Mouse (Mus musculus) hindbrain, embryonic 15.5 days (tissue): ENCODE measurements at regions not wholly inside any gene's neighbourhood (a gene's known extent, or its start where the extent isn't known, plus 50 kb on each side); places are given as distances from the start of the nearest gene placed in this dataset.

Experiments
- ATAC-seq: fragments of 200-750 bp; cut with Nextera tagmentation; 2 replicates; pipeline ENCODE4 v1.8.0; 2017; ENCODE audit warnings: low read depth, moderate number of reproducible peaks, moderate TSS enrichment; ENCODE audit not compliant: low FRiP score
- H3K27ac ChIP-seq: fragments of 300-500 bp; sonication (generic); replicated peaks from 2 replicates; pipeline ENCODE4 v1.5.1; 2015; ENCODE audit warnings: mild to moderate bottlenecking, inconsistent platforms
- H3K27me3 ChIP-seq: fragments of 300-500 bp; sonication (generic); 2 replicates; pipeline ENCODE4 v1.6.1; 2015; ENCODE audit warnings: control low read depth, inconsistent platforms
- H3K36me3 ChIP-seq: fragments of 300-500 bp; sonication (generic); 2 replicates; pipeline ENCODE4 v1.6.1; 2015; ENCODE audit warnings: control low read depth, inconsistent platforms
- H3K4me1 ChIP-seq: fragments of 300-500 bp; sonication (generic); replicated peaks from 2 replicates; pipeline ENCODE4 v1.6.1; 2015; ENCODE audit warnings: control low read depth, inconsistent platforms
- H3K4me2 ChIP-seq: fragments of 300-500 bp; sonication (generic); 2 replicates; pipeline ENCODE4 v1.6.1; 2015; ENCODE audit warnings: moderate library complexity, mild to moderate bottlenecking, inconsistent platforms
- H3K4me3 ChIP-seq: fragments of 300-500 bp; sonication (generic); 2 replicates; pipeline ENCODE4 v1.5.1; 2015; ENCODE audit warnings: mild to moderate bottlenecking, inconsistent platforms
- H3K9ac ChIP-seq: fragments of 300-500 bp; sonication (generic); 2 replicates; pipeline ENCODE4 v1.6.1; 2015; ENCODE audit warnings: inconsistent platforms
- H3K9me3 ChIP-seq: fragments of 300-500 bp; sonication (generic); 2 replicates; pipeline ENCODE4 v1.6.1; 2016; ENCODE audit warnings: control low read depth, inconsistent platforms
- WGBS: fragments of 180-500 bp; shearing (Covaris S2); methylation state at CpG from one replicate; pipeline ENCODE4 v1.1.7; 2015; 5-methylcytosine and 5-hydroxymethylcytosine counted together

- Histone ChIP-seq H3K9ac (no peak overlapping the region), H3K27ac (no peak overlapping the region), H3K4me2 (no peak overlapping the region), H3K4me3 (no peak overlapping the region), H3K27me3 (no peaks in the 10 kb centered on the region), H3K36me3 (no peaks in the 10 kb centered on the region), H3K4me1 (no peaks in the 10 kb centered on the region), H3K9me3 (no peaks in the 10 kb centered on the region)
- WGBS = 88% methylated on average over 5 of the region's 5 CpGs
- no peak for ATAC-seq
Observed at GRCm38 (mm10) chr1:69746575-69747290, 59.7 kb upstream of the Ikzf2 start.

GRCm38 (mm10) chr1:69752724-69753123 lies 65.7 kb upstream of the Ikzf2 start:
- H3K36me3 ChIP-seq = no peaks in the 10 kb centered on the region
- no peaks in the 10 kb centered on the region for H3K27me3 ChIP-seq
- 92% methylated on average over 1 of the region's 1 CpGs for WGBS
- no peak overlapping the region for H3K4me2 ChIP-seq
- no peak overlapping the region for H3K27ac ChIP-seq
- H3K9me3 ChIP-seq = no peaks in the 10 kb centered on the region
- H3K4me3 ChIP-seq = no peak overlapping the region
- ATAC-seq = no peak
- H3K4me1 ChIP-seq = no peaks in the 10 kb centered on the region
- no peak overlapping the region for H3K9ac ChIP-seq

- no peak overlapping the region for H3K27ac ChIP-seq
- no peak overlapping the region for H3K4me3 ChIP-seq
- H3K9me3 ChIP-seq = no peaks in the 10 kb centered on the region
- WGBS = 97% methylated on average over 1 of the region's 1 CpGs
- no peaks in the 10 kb centered on the region for H3K36me3 ChIP-seq
- no peaks in the 10 kb centered on the region for H3K27me3 ChIP-seq
- H3K9ac ChIP-seq = no peak overlapping the region
- no peak overlapping the region for H3K4me2 ChIP-seq
- no peak for ATAC-seq
- no peaks in the 10 kb centered on the region for H3K4me1 ChIP-seq
Observed at GRCm38 (mm10) chr1:69757702-69758101, 69.1 kb upstream of the Spag16 start.

GRCm38 (mm10) chr1:69759544-69759943 lies 67.2 kb upstream of the Spag16 start:
- no peaks in the 10 kb centered on the region for H3K4me1 ChIP-seq
- 66% methylated on average over 13 of the region's 13 CpGs for WGBS
- ATAC-seq = no peak

GRCm38 (mm10) chr1:69768714-69769113 lies 58.1 kb upstream of the Spag16 start:
- H3K27ac ChIP-seq = no peak overlapping the region
- no peaks in the 10 kb centered on the region for H3K36me3 ChIP-seq
- no peaks in the 10 kb centered on the region for H3K9me3 ChIP-seq
- H3K4me1 ChIP-seq = peaks cover 6% of the 10 kb centered on the region
- H3K9ac ChIP-seq = no peak overlapping the region
- H3K4me3 ChIP-seq = no peak overlapping the region
- H3K4me2 ChIP-seq = 0 out of 2 replicates have a peak overlapping the region, but pooled peaks have one; percentile 9
- 30% methylated on average over 11 of the region's 11 CpGs for WGBS
- ATAC-seq = no peak
- no peaks in the 10 kb centered on the region for H3K27me3 ChIP-seq

More at GRCm38 (mm10) chr1:69759544-69759943, 67.2 kb upstream of the Spag16 start:
- H3K27me3 ChIP-seq = no peaks in the 10 kb centered on the region
- H3K27ac ChIP-seq = no peak overlapping the region
- peak overlapping the region; percentile 30; the same call in 1 of the 2 replicates for H3K4me2 ChIP-seq
- H3K36me3 ChIP-seq = no peaks in the 10 kb centered on the region
- no peak overlapping the region for H3K4me3 ChIP-seq
- H3K9me3 ChIP-seq = no peaks in the 10 kb centered on the region
- no peak overlapping the region for H3K9ac ChIP-seq

GRCm38 (mm10) chr1:69770209-69770608 lies 56.6 kb upstream of the Spag16 start:
- Histone ChIP-seq H3K4me3 (no peak overlapping the region), H3K4me1 (peaks cover 6% of the 10 kb centered on the region), H3K9me3 (no peaks in the 10 kb centered on the region), H3K4me2 (no peak overlapping the region), H3K9ac (no peak overlapping the region), H3K27me3 (no peaks in the 10 kb centered on the region), H3K36me3 (no peaks in the 10 kb centered on the region), H3K27ac (no peak overlapping the region)
- no peak for ATAC-seq
- WGBS = 84% methylated on average over 8 of the region's 8 CpGs

GRCm38 (mm10) chr1:69771436-69771835 lies 55.3 kb upstream of the Spag16 start:
- WGBS = 93% methylated on average over 2 of the region's 2 CpGs
- H3K9ac ChIP-seq = no peak overlapping the region
- H3K4me1 ChIP-seq = peaks cover 6% of the 10 kb centered on the region
- H3K4me2 ChIP-seq = no peak overlapping the region
- H3K36me3 ChIP-seq = no peaks in the 10 kb centered on the region
- ATAC-seq = no peak
- no peak overlapping the region for H3K4me3 ChIP-seq
- no peaks in the 10 kb centered on the region for H3K27me3 ChIP-seq
- H3K27ac ChIP-seq = no peak overlapping the region
- no peaks in the 10 kb centered on the region for H3K9me3 ChIP-seq

GRCm38 (mm10) chr1:69775589-69775988 lies 51.2 kb upstream of the Spag16 start:
- WGBS = 75% methylated on average over 4 of the region's 4 CpGs

More at GRCm38 (mm10) chr1:69775589-69775988, 51.2 kb upstream of the Spag16 start:
- Histone ChIP-seq H3K27ac (no peak overlapping the region), H3K36me3 (no peaks in the 10 kb centered on the region), H3K9ac (no peak overlapping the region), H3K4me3 (no peak overlapping the region), H3K27me3 (no peaks in the 10 kb centered on the region), H3K9me3 (no peaks in the 10 kb centered on the region), H3K4me2 (no peak overlapping the region), H3K4me1 (no peaks in the 10 kb centered on the region)
- no peak for ATAC-seq
